Mouse (Mus musculus): Measurements from ENCODE around the gene Zfp773. TPM values are rescaled to one million over a fixed set of nuclear protein-coding genes. Genes with fewer than 3 reads are reported as not detected.
"Not testable (repeated sequence)": the region's sequence is repeated elsewhere in the genome, so short reads cannot be mapped to it uniquely, and the experiment has no call there.

The Zfp773 gene
- under 1 TPM; 0.17 to 0.54 TPM for total RNA-seq (2021)
- long read RNA-seq, experiment 1, partial matches to known transcripts: 0 of 1 reads
- long read RNA-seq, experiment 1, other reads (novel, unspliced or antisense): 0 of 1 reads
- long read RNA-seq, experiment 2, partial matches to known transcripts: 0 of 1 reads
- long read RNA-seq, experiment 2, other reads (novel, unspliced or antisense): 1 of 1 reads

GRCm38 (mm10) chr7:7136379-7136866 lies at the start of gene Zfp773:
Zfp773 (minus strand) TSS chr7:7136755.
- DNase-seq: peak; percentile 32 to 37
- intact Hi-C loops (cut with DNase I): loop anchor here (5.0 kb wide), 1 partner anchor 146 kb away; no protein-coding TSS in a partner anchor

- no peak for DNase-seq
Observed at GRCm38 (mm10) chr7:7185897-7186296, 49.3 kb upstream of the Zfp773 start.

GRCm38 (mm10) chr7:7171227-7172147 lies 34.9 kb upstream of the Zfp773 start, which contains the start of gene Zfp418:
Zfp418 (plus strand) TSS chr7:7171330.
- intact Hi-C loops (cut with DNase I): no loop called here
- peak; percentile 40 to 61 for DNase-seq

More at GRCm38 (mm10) chr7:7185897-7186296, 49.3 kb upstream of the Zfp773 start:
- intact Hi-C loops (cut with DNase I): loop anchor here (5.0 kb wide), 1 partner anchor 244 kb away; no protein-coding TSS in a partner anchor

- DNase-seq: no peak
- intact Hi-C loops (cut with DNase I): no loop called here
Observed at GRCm38 (mm10) chr7:7145991-7146608, 9.5 kb upstream of the Zfp773 start.

GRCm38 (mm10) chr7:7144215-7144614 lies 7.7 kb upstream of the Zfp773 start:
- intact Hi-C loops (cut with DNase I): no loop called here
- no peak for DNase-seq

- no peak for DNase-seq
- intact Hi-C loops (cut with DNase I): no loop called here
Observed at GRCm38 (mm10) chr7:7132751-7133150, 3.8 kb downstream of the Zfp773 start.

- intact Hi-C loops (cut with DNase I); DNase-seq: not testable (repeated sequence)
Observed at GRCm38 (mm10) chr7:7130491-7131124, 5.9 kb downstream of the Zfp773 start.

- no peak for DNase-seq
- intact Hi-C loops (cut with DNase I): no loop called here
Observed at GRCm38 (mm10) chr7:7121602-7121980, 15.0 kb downstream of the Zfp773 start.

GRCm38 (mm10) chr7:7120921-7121601 lies 15.5 kb downstream of the Zfp773 start, which contains the start of gene Zfp954:
Zfp954 (minus strand) TSS chr7:7121488.
- intact Hi-C loops (cut with DNase I): no loop called here
- DNase-seq: peak; percentile 78 to 84

- intact Hi-C loops (cut with DNase I): no loop called here
- DNase-seq: no peak
Observed at GRCm38 (mm10) chr7:7118441-7118840, 18.1 kb downstream of the Zfp773 start.

GRCm38 (mm10) chr7:7108501-7108900 lies 28.1 kb downstream of the Zfp773 start:
- intact Hi-C loops (cut with DNase I): no loop called here
- no peak for DNase-seq

Other genes with a start within 250 kb of the Zfp773 start
- gene Aurkc, start 141.5 kb downstream of the Zfp773 start, total RNA-seq (2021): not detected
- gene Zfp954, start 15.3 kb downstream of the Zfp773 start, total RNA-seq (2021): 1 to 10 TPM; 3.6 to 4.3 TPM
- 1 to 10 TPM; 1.8 to 2.2 TPM for gene Zfp418, start 34.6 kb upstream of the Zfp773 start, total RNA-seq (2021)
- gene Zfp772, start 73.2 kb upstream of the Zfp773 start, total RNA-seq (2021): 1 to 10 TPM; 1.8 to 2.1 TPM
- gene Vmn2r29, start 110.6 kb upstream of the Zfp773 start, total RNA-seq (2021): under 1 TPM in 1 of 2 experiments, not detected in 1; 0.15 TPM
- gene Gm45844, start 141.5 kb upstream of the Zfp773 start, total RNA-seq (2021): 1 to 10 TPM in 1 of 2 experiments, under 1 TPM in 1; 0.46 to 2.0 TPM
- gene Clcn4, start 164.1 kb upstream of the Zfp773 start, total RNA-seq (2021): 10 to 100 TPM; 48.8 to 53.4 TPM
- gene Vmn2r30, start 200.9 kb upstream of the Zfp773 start, total RNA-seq (2021): not detected
- gene Gm45783, start 237.8 kb upstream of the Zfp773 start, total RNA-seq (2021): under 1 TPM in 1 of 2 experiments, not detected in 1; 0.39 TPM

Data from heart, postnatal 14 days (tissue).